Mouse (Mus musculus): ENCODE data around the gene Tpm1. TPM values are rescaled to one million over a fixed set of nuclear protein-coding genes. Genes with fewer than 3 reads are reported as not detected.

Gene Tpm1
- polyA plus RNA-seq, 2 experiments, result 643 to 728 TPM

GRCm38 (mm10) chr9:67090633-67091045 lies 41.4 kb upstream of the Tpm1 start:
- ATAC-seq (ENCODE audit: low FRiP score, low read depth) (no peak), DNase-seq (ENCODE audit: low spot score) (no peak)
- Histone ChIP-seq H3K27ac (replicated peaks; ENCODE audit: low read depth, low read length) (no peak overlapping the region), H3K9ac (ENCODE audit: low read depth, low read length, severe bottlenecking) (no peak overlapping the region), H3K4me1 (ENCODE audit: control insufficient read depth, insufficient read depth, low read length) (peaks cover 27% of the 10 kb centered on the region), H3K36me3 (ENCODE audit: control insufficient read depth, insufficient read depth, low read length) (no peaks in the 10 kb centered on the region), H3K27me3 (ENCODE audit: control insufficient read depth, insufficient read depth, low read length) (no peaks in the 10 kb centered on the region), H3K9me3 (ENCODE audit: control insufficient read depth, low read length) (no peaks in the 10 kb centered on the region), H3K4me2 (replicated peaks; ENCODE audit: low read depth, low read length, severe bottlenecking) (no peak overlapping the region), H3K4me3 (replicated peaks; ENCODE audit: low read length) (no peak overlapping the region)
- no peak for TF ChIP-seq POLR2A (IDR thresholded peaks at IDR 0.05; ENCODE audit: borderline replicate concordance, extremely low read depth, insufficient read depth, insufficient read length)
- 91% methylated on average over 1 of the region's 1 CpGs for WGBS

- 48% methylated on average over 5 of the region's 5 CpGs for WGBS
- ATAC-seq (ENCODE audit: low FRiP score, low read depth) (no peak), DNase-seq (ENCODE audit: low spot score) (peak; percentile 43)
- no peaks in the 10 kb centered on the region for H3K36me3 ChIP-seq (ENCODE audit: control insufficient read depth, insufficient read depth, low read length)
- no peak overlapping the region for H3K4me2 ChIP-seq (replicated peaks; ENCODE audit: low read depth, low read length, severe bottlenecking)
- H3K27me3 ChIP-seq (ENCODE audit: control insufficient read depth, insufficient read depth, low read length), result no peaks in the 10 kb centered on the region
- H3K9ac ChIP-seq (ENCODE audit: low read depth, low read length, severe bottlenecking), result no peak overlapping the region
- H3K4me3 ChIP-seq (replicated peaks; ENCODE audit: low read length), result no peak overlapping the region
- no peaks in the 10 kb centered on the region for H3K9me3 ChIP-seq (ENCODE audit: control insufficient read depth, low read length)
- no peak for TF ChIP-seq POLR2A (IDR thresholded peaks at IDR 0.05; ENCODE audit: borderline replicate concordance, extremely low read depth, insufficient read depth, insufficient read length)
- peaks cover 27% of the 10 kb centered on the region for H3K4me1 ChIP-seq (ENCODE audit: control insufficient read depth, insufficient read depth, low read length)
- H3K27ac ChIP-seq (replicated peaks; ENCODE audit: low read depth, low read length), result no peak overlapping the region
Measured at GRCm38 (mm10) chr9:67089167-67089566, 40.0 kb upstream of the Tpm1 start.

- no peak overlapping the region for H3K27ac ChIP-seq (replicated peaks; ENCODE audit: low read depth, low read length)
- H3K4me3 ChIP-seq (replicated peaks; ENCODE audit: low read length), result no peak overlapping the region
- 64% methylated on average over 4 of the region's 4 CpGs for WGBS
- no peaks in the 10 kb centered on the region for H3K27me3 ChIP-seq (ENCODE audit: control insufficient read depth, insufficient read depth, low read length)
- no peaks in the 10 kb centered on the region for H3K36me3 ChIP-seq (ENCODE audit: control insufficient read depth, insufficient read depth, low read length)
- no peak for TF ChIP-seq POLR2A (IDR thresholded peaks at IDR 0.05; ENCODE audit: borderline replicate concordance, extremely low read depth, insufficient read depth, insufficient read length)
- ATAC-seq (ENCODE audit: low FRiP score, low read depth) (no peak), DNase-seq (ENCODE audit: low spot score) (no peak)
- H3K9ac ChIP-seq (ENCODE audit: low read depth, low read length, severe bottlenecking), result no peak overlapping the region
- peaks cover 16% of the 10 kb centered on the region for H3K4me1 ChIP-seq (ENCODE audit: control insufficient read depth, insufficient read depth, low read length)
- no peaks in the 10 kb centered on the region for H3K9me3 ChIP-seq (ENCODE audit: control insufficient read depth, low read length)
- no peak overlapping the region for H3K4me2 ChIP-seq (replicated peaks; ENCODE audit: low read depth, low read length, severe bottlenecking)
Measured at GRCm38 (mm10) chr9:67083801-67084200, 34.6 kb upstream of the Tpm1 start.

GRCm38 (mm10) chr9:67081688-67082087 lies 32.5 kb upstream of the Tpm1 start:
- no peak overlapping the region for H3K4me3 ChIP-seq (replicated peaks; ENCODE audit: low read length)
- no peak overlapping the region for H3K9ac ChIP-seq (ENCODE audit: low read depth, low read length, severe bottlenecking)
- no peaks in the 10 kb centered on the region for H3K36me3 ChIP-seq (ENCODE audit: control insufficient read depth, insufficient read depth, low read length)
- no peak for TF ChIP-seq POLR2A (IDR thresholded peaks at IDR 0.05; ENCODE audit: borderline replicate concordance, extremely low read depth, insufficient read depth, insufficient read length)
- no peaks in the 10 kb centered on the region for H3K9me3 ChIP-seq (ENCODE audit: control insufficient read depth, low read length)
- WGBS, result 26% methylated on average over 5 of the region's 5 CpGs
- H3K27me3 ChIP-seq (ENCODE audit: control insufficient read depth, insufficient read depth, low read length), result no peaks in the 10 kb centered on the region
- H3K27ac ChIP-seq (replicated peaks; ENCODE audit: low read depth, low read length), result peak overlapping the region; percentile 53; the same call in 1 of the 2 replicates
- DNase-seq (ENCODE audit: low spot score), result peak; percentile 77
- H3K4me1 ChIP-seq (ENCODE audit: control insufficient read depth, insufficient read depth, low read length), result peaks cover 31% of the 10 kb centered on the region
- no peak overlapping the region for H3K4me2 ChIP-seq (replicated peaks; ENCODE audit: low read depth, low read length, severe bottlenecking)
- peak; percentile 84 for ATAC-seq (ENCODE audit: low FRiP score, low read depth)

- peak; percentile 38; the same call in 1 of the 2 replicates for ATAC-seq (ENCODE audit: low FRiP score, low read depth)
- Histone ChIP-seq H3K27ac (replicated peaks; ENCODE audit: low read depth, low read length) (no peak overlapping the region; the same call in 1 of the 2 replicates), H3K27me3 (ENCODE audit: control insufficient read depth, insufficient read depth, low read length) (no peaks in the 10 kb centered on the region), H3K4me1 (ENCODE audit: control insufficient read depth, insufficient read depth, low read length) (peaks cover 31% of the 10 kb centered on the region), H3K36me3 (ENCODE audit: control insufficient read depth, insufficient read depth, low read length) (no peaks in the 10 kb centered on the region), H3K9ac (ENCODE audit: low read depth, low read length, severe bottlenecking) (no peak overlapping the region), H3K9me3 (ENCODE audit: control insufficient read depth, low read length) (no peaks in the 10 kb centered on the region), H3K4me2 (replicated peaks; ENCODE audit: low read depth, low read length, severe bottlenecking) (no peak overlapping the region), H3K4me3 (replicated peaks; ENCODE audit: low read length) (no peak overlapping the region)
- no peak for DNase-seq (ENCODE audit: low spot score)
- WGBS, result 15% methylated on average over 8 of the region's 8 CpGs
- TF ChIP-seq POLR2A (IDR thresholded peaks at IDR 0.05; ENCODE audit: borderline replicate concordance, extremely low read depth, insufficient read depth, insufficient read length), result no peak
Measured at GRCm38 (mm10) chr9:67077658-67078319, 28.6 kb upstream of the Tpm1 start.

All from limb, embryonic 14.5 days (tissue).